Mouse (Mus musculus) kidney, adult 9 months (tissue): Measurements from ENCODE around the gene Serbp1.

ENCODE experiments used
- DNase-seq: peaks from one replicate; pipeline ENCODE4 v3.0.0; 2022

Serbp1 gene

DNA sequence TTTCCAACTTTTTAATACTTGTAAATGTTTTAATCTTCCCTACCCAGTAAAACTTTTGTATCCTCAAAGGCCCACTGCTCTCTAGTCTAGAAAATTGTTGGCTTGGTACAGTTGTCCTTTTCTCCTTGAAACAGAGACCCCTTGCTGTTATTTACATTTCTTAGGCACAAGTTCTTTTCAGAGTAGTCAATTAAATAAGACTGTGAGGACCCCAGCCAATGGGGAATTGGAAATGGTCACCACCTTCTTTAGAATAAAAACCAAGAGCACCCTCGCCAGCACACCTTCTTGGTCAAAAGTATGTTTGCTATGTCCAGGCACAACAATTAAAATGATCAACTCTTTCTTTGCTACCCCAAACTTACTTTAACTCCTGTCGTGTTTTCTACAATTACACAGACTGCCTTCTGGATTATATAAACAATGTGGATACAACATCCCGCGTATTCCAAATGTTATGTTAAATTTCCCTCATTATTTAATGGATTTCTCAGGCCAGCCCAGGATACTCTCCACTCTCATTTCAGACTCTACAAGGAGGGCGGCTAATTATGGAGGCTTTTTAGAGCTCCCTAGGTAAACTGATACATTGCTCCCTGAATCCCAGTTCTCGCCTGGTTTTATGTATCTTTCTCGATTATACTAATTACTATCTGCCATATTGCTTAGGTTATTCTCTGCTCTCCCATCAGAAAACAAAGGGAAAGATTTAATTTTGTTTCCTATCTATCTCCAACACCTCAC lies 1.3 kb upstream of the Serbp1 start:
- no peak for DNase-seq

DNA sequence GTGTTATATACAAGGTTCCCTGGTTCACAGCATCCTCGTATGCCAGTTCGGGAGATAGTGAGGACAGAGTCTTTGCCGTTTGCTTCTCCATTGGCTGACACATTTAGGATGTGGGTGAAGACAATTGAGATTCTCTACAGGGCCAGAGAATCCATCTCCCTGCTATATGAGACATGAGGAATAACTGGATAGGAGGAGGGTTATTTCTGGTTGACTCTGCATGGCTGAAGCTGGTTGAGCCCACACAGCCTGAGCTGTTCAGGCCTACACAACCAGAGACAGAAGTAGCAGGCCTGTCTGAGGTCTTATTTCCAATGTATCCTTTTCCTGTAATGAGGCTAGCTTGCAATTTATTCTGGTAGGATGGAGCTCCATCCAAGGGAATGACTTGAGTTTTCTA lies 3.3 kb downstream of the Serbp1 start:
- DNase-seq, result no peak

DNA sequence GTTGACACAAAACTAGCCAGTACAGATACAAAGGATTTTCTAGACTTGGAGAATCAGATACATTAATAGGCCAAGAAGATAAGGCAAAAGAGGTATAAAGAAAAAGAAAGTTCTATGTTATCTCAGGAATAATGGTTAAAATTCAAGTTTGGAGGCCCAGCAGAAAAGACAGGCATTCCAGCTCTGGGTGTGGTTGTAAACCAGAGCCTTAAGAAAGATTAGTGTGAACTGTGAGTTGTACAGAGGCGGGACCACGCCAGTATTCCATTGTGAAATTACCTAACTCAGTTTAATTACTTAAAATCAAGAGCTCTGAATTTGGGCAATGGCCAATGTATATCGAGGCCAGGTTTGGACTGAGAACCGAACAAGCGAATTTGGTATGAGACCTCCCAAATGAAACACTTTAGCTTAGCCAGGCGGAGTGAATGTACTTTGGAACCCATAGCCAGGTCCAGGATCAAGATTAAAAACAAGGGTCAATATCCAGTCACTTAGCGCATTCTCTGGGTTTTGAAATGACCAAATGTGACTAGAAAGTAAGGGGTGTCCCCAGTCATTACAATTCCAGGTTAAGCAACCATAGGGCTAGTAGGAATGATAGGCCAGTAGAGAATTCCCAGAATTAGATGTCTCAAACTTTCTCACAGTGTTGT lies 5.9 kb downstream of the Serbp1 start:
- DNase-seq, result peak; percentile 44

DNA sequence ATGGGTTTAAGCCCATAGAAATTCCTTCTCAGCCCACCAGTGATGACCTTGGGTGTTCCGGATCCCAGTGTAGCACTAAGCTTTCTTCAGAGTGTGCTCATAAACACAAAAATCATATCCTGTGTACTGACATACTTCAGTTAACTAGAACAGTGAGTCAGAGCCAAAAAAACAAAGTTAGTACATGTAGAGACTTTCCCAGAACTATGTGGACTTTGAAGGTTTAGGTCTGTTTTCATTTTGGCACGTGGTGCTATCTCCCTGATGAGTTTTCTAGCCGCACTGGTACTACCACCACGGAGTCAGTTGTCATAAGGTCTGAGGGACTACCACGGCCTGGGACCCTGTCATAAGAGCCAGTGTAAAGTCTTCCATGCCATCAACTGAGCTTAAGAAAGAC lies 6.5 kb downstream of the Serbp1 start:
- peak; percentile 49 for DNase-seq

DNA sequence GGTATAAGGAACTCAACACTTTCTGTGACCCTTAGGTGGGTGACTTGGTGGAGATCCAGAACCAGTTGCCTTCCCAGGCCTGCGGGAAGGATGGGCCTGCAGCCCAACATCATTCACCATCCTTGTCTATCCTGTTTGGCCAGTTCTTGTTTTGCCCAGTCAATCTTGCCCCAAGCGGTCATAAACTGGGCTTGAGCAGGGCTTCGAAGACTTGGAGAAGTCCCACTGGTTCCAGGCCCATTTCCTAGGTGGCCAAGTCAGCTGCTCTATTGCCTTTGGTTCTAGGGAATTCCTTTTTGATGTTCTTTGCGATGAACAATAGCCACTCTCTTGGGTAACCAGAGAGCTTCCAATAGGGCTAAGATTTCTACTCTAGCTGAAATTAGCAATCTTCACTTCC lies 13.1 kb downstream of the Serbp1 start:
- no peak for DNase-seq

DNA sequence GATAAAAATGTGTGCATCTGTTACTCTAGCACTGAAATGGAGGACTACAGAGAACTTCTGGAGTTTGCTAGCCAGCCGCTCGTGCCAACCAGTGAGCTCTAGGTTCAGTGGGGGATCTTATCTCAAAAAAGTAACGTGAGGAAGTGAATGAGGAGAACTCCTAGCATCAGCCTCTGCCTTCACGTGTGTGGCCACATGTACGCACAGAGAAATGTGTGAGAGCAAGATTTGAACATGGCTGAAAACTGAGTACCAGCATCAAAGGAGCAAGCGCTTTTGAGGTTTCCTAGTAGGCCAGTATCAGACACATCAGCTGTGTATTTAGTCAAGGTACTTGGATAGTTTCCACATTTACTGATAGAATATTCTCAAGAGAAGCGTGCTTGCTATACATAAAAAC lies 27.0 kb downstream of the Serbp1 start:
- no peak for DNase-seq

DNA sequence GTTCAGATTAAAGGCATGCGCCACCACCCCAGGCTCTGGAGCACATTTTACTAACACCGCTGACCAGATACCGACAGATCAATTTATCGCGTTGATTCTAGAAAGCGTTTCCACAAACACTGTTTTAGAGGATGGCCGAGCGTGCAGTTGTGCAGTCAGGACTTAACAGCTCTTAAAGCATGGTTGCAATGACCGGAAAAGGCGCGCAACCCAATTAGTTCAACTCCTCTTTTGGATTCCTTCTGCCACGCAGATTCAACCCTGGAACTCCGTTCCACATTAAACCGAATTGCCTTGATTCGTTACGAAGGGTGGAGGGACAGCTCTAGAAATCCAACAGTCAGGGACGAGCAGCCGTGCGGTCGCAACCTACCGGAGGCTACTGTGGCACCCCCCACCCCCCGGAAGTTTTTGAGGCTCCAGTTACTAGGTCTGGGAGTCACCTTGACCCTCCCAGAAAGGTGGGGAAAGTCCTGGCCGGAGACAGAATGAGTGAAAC lies 28.2 kb downstream of the Serbp1 start:
- no peak for DNase-seq

DNA sequence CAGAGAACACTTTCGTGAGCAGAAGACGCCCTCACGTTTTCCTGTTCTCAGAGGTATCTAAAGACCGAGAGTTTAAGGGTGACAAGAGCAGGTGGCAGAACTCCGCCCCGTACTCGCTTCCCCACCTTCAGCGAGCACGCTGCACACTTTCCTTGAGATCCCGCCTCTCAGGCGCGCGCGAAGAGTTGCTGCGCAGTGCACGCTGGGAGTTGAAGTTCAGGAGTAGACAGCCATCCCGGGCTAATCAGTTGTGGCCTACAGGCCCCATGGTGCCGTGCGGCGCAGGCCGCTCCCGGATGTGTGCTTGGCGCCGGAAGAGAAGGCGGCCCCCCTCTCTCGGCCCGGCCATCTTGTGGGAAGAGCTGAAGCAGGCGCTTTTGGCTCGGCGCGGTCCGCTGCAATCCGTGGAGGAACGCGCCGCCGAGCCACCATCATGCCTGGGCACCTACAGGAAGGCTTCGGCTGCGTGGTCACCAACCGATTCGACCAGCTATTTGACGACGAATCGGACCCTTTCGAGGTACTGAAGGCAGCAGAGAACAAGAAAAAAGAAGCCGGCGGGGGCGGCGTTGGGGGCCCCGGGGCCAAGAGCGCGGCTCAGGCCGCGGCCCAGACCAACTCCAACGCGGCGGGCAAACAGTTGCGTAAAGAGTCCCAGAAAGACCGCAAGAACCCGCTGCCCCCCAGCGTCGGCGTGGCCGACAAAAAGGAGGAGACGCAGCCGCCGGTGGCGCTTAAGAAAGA lies 28.9 kb downstream of the Serbp1 start:
- peak; percentile 99 for DNase-seq

DNA sequence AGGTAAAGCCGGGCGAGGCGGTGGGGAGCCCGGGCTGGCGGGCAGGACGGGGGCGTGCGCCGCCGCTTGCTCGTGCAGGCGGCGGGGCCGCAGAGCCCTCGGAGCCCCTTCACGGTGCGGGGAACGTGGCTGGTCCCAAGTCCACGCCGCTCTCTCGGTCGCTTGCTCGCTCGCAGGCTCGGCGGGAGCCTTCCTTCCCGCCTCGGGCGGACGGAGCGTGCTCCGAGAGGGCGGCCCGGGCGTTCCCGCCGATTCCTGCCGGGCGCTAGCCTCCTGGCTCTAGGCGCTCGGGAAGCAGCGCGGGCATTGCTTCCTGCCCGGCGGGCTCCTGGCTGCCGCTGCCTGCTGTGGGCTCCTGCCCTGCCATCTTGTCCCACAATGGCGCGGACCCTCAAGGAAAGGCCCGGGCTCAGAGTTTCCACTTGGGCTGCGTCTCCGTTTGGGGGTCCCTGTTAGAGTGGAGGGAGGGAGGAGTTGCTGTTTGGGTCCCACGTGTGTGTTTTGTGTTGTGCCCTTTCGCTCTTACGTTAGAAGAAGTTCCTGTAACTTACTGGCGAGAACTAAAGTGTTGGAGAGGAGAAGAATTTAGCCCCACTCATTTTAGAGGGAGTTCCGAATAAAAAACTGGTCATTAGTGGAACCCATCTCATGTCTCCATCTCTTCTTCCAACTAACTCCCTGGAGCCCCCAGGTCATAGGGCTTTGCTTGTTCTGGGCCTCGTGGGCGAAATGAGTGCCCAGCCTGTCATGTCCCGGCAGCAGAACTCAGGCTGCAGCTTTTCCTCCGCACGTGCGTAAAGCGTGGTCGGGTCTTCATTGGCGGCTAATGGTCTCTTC lies 29.6 kb downstream of the Serbp1 start:
- peak; percentile 27 for DNase-seq

DNA sequence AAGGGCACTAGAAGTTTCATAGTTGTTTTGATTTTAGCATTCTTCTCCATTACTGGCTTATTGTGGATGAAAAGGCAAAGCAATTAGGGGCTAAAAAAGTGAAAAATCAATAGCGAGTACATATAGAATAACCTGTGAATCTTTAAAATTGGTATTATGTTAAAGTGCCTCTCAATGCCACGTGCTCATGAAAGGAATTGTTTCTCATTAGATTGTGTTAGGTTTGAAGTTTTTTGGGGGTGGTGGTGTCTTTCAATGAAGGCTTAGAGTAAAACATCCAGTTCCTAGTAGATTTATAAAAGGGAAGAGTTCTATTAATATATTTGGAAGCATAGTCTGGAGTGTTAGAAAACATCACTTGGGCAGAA lies 30.3 kb downstream of the Serbp1 start:
- DNase-seq, result no peak

DNA sequence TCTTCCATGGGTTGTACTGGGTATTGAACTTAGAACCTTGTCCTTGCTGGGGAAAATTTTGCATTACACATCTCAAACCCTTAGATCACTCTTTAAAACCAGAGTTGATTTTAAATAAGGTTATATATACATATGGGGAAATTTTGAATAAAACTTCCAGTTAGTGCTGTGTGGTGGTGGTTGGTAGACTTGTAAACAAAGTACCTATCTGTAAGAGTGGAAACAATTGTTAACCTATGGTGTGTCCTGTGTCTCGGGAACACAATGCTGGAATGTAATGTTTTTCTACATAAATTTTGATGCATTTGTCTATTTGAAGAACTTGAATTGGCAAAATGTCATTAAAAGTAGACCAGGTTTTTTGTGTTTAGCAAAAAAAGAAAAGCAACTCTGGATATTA lies 31.0 kb downstream of the Serbp1 start:
- DNase-seq, result no peak

DNA sequence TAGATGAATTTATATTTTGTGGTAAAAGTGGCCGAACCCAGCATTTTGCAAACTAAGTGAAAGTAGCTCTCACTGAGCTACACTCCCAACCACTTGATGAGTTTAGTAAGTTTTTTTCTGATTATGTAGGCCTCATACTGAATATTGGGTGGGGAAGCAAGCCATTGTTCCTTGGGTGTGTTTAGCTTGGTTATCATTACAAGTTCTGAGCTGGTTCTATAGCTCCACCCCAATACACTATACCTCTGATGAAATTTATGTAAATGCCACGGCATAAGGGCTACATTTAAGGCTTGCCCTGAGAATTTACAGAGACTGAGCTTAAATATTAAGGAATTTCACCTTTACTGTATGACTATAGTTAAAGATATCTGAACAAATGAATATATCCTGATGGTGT lies 31.5 kb downstream of the Serbp1 start:
- DNase-seq, result no peak

DNA sequence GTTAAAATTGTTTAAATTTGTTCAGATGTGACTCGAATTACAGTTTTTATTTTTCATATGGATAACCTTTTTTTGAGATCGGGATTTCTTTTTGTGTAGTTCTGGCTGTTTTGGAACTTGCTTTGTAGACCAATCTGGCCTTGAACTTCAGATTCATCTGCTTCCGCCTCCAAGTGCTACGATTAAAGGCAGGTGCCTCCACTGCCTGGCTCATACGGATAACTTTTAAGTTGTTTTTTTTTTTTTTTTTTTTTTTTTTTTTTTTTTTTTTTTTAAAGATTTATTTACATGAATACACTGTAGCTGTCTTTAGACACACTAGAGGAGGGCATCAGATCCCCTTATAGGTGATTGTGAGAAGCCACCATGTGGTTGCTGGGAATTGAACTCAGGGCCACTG lies 40.0 kb downstream of the Serbp1 start:
- DNase-seq, result no peak

DNA sequence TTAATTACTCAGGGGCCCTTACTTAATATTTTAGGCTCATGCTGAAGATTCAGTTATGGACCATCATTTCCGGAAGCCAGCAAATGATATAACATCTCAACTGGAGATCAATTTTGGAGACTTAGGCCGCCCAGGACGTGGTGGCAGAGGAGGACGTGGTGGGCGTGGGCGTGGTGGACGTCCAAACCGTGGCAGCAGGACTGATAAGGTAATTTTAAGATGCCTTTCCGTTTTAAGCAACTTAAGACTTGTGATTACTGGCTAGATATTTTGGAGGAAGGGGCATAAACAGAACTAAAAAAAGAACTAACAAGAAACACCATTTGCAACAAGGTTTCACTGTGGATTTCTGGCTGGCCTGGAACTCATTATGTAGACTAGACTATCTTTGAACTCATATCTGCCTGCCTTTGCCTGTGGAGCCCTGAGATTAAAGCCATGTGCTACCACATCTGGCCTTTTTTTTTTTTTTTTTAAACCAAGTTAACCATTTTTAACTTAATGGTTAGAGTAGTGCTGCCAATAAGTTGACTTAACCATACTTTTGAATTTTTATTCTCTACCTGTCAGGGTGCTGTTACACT lies 43.7 kb downstream of the Serbp1 start:
- no peak for DNase-seq

DNA sequence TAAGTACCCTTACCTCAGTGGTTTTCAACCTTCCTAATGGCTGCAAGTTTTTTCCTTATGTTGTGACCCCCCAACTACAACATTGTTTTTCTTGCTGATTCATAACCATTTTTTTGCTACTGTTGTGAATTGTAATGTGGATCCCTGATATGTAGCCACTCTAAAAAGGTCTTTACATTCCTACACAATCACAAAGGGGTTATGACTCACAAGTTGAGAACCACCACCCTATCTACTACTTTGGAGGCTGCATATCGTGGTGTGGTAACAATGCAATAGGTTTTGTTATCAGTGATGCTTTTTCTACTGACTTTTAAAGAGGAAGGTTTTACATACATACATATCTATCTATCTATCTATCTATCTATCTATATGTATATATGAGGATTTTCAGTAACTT lies 44.9 kb downstream of the Serbp1 start:
- no peak for DNase-seq

DNA sequence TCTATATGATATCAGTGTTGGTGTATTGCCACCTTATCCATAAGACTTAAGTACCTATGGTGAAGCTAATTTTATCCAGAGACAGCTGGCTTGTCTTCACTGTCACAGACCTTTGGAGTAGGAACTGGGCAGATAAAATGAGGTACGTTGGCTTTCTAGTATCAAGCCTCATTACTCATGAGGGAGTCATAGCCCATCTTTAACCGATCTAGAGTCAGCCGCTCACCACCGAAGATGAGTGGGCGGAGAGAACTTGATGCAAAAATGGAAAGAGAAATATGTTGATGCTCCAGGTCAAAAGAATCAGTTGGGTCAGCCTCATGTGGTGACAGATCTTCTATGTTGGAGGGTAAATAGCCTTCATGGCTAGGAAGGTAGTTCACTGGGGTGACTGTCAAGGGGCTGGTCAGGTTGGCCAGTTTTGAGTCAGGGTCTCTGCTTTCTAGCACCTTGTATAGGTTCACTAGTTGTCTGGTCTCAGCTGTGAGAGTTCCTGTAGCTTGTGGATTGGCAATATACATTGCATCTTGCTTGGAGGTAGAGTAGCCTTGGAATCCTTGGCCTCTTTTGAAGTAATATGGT lies 54.2 kb downstream of the Serbp1 start:
- DNase-seq, result no peak

DNA sequence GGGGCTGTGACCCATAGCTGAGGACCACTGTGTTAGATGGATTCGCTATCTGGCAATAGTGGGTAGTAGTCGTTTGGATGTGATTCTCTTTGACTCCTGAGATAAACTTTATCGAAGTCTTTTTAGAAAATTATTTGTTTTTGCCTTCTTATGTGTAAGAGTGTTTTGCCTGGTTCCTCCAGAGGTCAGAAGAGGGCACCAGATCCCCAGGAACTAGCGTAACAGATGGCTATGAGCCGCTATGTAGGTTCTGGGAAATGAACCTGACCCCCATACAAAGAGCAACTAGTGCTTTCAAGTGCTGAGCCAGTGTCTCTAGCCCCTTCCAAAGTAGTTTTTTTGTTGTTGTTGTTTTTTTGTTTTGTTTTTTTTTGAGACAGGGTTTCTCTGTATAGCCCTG lies 58.1 kb downstream of the Serbp1 start:
- peak; percentile 43 for DNase-seq

DNA sequence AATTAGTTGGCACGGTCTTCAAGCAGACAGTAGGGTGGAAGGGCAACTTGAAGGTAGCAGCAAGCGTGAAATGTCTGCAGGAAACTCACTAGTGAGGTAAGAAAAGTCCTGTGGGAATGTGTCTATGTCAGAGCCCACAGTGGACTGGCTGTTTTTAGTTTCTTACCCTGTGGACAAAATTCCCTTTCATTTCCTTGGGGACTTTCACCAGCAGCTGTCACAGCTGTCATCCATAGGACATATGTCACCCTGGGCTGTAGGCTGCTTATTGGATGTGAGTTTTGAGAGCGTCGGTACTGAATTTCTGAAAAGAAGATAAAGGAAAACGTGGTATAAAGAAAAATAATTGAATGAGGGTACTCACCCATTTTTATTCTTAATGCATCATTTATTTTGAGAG lies 60.8 kb downstream of the Serbp1 start:
- DNase-seq, result no peak

DNA sequence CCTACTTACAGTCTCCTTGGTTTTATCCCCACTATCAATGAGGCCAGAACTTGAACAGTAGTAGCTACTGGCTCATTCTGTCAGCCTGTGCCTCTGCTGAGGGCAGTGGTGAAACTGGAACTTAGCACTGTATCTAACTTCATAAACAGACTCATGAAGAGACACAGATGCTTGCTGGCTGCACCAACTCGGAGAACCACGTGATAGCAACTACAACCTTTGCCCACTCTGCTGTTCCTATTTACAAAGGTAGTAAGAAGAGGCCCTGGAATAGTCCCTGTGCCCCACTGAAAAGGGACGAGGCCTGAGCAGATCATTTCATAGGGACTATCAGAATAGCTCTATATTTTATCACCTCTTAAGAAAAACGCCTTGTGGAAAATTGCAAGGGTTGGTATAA lies 62.3 kb downstream of the Serbp1 start:
- peak; percentile 79 for DNase-seq

DNA sequence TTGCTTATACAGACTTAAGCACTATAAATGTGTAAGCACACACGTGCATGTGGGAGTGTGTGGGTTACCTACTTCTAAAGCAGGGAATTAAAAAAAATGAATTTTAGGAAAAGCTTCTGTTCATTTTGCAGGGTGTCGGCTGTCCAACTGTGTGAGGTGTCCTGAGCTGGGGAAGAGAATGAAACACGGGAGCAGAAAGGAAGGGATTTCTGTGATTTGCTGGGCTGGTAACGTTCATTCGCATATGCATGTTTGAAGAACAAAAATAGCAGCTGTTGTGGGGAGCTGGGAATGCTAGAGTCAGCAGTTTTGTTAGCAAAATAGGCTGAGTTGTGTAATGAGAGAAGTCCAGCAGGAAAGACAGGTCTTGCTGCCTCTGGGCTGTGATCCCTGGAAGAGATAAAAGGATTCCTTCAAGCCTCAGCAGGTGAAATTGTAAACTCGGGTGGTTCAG lies 62.8 kb downstream of the Serbp1 start:
- peak; percentile 29 for DNase-seq

DNA sequence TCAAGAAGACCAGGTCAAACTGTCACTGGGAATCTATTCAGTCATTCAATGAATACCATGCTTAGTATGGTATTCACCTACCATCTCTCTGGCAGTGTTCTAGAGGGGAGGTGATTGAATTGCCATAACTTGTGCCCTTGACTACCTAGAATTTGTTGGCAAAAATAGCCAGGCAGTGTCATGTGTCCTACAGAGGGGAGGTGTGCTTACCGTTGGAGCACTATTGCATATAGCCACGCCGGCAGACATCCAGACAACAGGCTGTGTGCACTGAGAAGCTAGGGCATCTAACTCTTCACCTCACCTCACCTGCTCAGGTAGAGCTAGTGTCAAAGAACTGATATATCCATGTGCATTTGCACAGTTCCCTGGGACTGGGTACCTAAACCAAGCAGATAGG lies 63.3 kb downstream of the Serbp1 start:
- no peak for DNase-seq

DNA sequence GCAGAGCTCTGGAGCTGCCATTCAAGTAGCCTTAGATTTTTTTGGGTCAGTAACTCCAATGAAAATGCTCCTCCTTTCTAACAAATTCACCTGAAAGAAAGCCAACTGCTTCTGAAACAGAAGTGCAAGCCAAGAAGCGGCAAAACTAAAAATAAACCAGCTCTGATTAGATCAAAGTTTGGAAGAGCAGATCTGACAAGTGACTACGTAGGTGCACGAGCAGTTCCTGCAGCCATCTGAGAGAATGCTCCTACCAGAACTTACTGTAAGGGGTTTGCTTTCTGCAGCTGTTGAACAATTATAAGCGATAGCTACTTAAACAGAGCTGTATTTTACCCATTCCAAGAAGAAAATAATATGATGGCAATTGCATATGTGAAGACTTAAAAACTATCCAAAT lies 64.5 kb downstream of the Serbp1 start:
- peak; percentile 38 for DNase-seq
